Mouse (Mus musculus) hindbrain, embryonic 13.5 days (tissue): Measurements from ENCODE around the gene Unc13c. TPM values are rescaled to one million over a fixed set of nuclear protein-coding genes. Genes with fewer than 3 reads are reported as not detected.

Source experiments
- ATAC-seq: fragments of 200-750 bp; cut with Nextera tagmentation; 2 replicates; pipeline ENCODE4 v1.8.0; 2017; ENCODE audit warnings: moderate TSS enrichment; ENCODE audit not compliant: low FRiP score
- H3K27ac ChIP-seq: fragments of 300-500 bp; sonication (generic); 2 replicates; pipeline ENCODE4 v1.5.1; 2015; ENCODE audit warnings: inconsistent platforms, mild to moderate bottlenecking, moderate library complexity
- H3K27me3 ChIP-seq: fragments of 300-500 bp; sonication (generic); 2 replicates; pipeline ENCODE4 v1.6.1; 2015; ENCODE audit warnings: mild to moderate bottlenecking, inconsistent platforms
- H3K36me3 ChIP-seq: fragments of 300-500 bp; sonication (generic); 2 replicates; pipeline ENCODE4 v1.6.1; 2015; ENCODE audit warnings: mild to moderate bottlenecking, inconsistent platforms
- H3K4me1 ChIP-seq: fragments of 300-500 bp; sonication (generic); replicated peaks from 2 replicates; pipeline ENCODE4 v1.6.1; 2015; ENCODE audit warnings: inconsistent platforms
- H3K4me2 ChIP-seq: fragments of 300-500 bp; sonication (generic); 2 replicates; pipeline ENCODE4 v1.6.1; 2015; ENCODE audit warnings: inconsistent platforms, mild to moderate bottlenecking, moderate library complexity
- H3K4me3 ChIP-seq: fragments of 300-500 bp; sonication (generic); 2 replicates; pipeline ENCODE4 v1.5.1; 2015; ENCODE audit warnings: mild to moderate bottlenecking, inconsistent platforms
- H3K9ac ChIP-seq: fragments of 300-500 bp; sonication (generic); 2 replicates; pipeline ENCODE4 v1.6.1; 2015; ENCODE audit warnings: mild to moderate bottlenecking, inconsistent platforms
- H3K9me3 ChIP-seq: fragments of 300-500 bp; sonication (generic); 2 replicates; pipeline ENCODE4 v1.6.1; 2016; ENCODE audit warnings: inconsistent platforms
- WGBS: fragments of 180-500 bp; shearing (Covaris S2); methylation state at CpG from one replicate; pipeline ENCODE4 v1.1.7; 2015; 5-methylcytosine and 5-hydroxymethylcytosine counted together
- polyA plus RNA-seq: library from polyadenylated mRNA; unstranded; fragments of >200 nt; fragmentation: Nextera tagmentation; extraction: Ambion mirVana; gene quantifications from 2 replicates; pipeline ENCODE4 v1.2.1, GENCODE M21; 2015

Gene Unc13c
- polyA plus RNA-seq, 1 experiment from 2014 or later: 3.1 TPM

DNA sequence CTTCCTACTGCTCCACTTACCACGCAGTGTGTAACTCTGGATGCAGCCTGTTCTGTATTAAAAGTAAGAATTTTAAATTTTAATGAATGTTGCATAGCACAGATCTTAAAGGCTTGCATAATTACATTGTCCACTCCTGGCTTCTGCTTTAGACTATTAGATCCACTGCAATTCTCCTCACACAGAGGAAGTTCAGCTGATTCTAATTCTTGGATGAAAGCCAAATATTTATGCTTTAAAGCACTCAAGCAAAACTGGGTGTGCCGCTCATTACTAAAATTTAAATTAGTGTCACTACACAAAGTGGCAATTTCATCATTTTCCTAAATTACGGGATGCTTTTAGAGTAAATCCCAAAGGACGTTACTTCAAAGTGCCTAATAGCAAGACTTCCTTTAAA is 17.2 kb downstream of the Unc13c start:
- WGBS: 75% methylated on average over 4 of the region's 4 CpGs
- H3K9me3 ChIP-seq: no peaks in the 10 kb centered on the region
- H3K4me2 ChIP-seq: no peak overlapping the region
- no peak overlapping the region for H3K27ac ChIP-seq
- H3K4me3 ChIP-seq: no peak overlapping the region
- no peaks in the 10 kb centered on the region for H3K4me1 ChIP-seq
- H3K27me3 ChIP-seq: no peaks in the 10 kb centered on the region
- no peak overlapping the region for H3K9ac ChIP-seq
- H3K36me3 ChIP-seq: no peaks in the 10 kb centered on the region
- no peak for ATAC-seq

DNA sequence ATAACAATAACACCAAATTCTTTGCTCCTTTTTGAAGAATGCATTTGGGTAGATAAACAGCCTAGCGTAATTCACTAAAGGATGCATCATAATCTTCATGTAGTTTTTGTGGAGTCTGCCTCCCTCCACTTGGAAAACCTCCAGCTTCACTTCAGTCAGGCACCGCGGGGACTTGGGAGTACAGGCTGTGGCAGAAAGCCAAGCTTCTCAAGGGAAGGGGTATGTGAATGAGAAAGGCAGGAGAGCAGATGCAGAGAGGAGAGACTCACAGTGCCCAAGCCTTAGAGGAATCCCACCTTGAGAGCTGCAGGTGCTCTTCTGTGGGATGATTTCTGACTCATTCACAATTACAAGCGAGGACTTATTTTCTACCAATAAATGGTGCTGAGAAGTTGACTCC is 33.9 kb downstream of the Unc13c start:
- Histone ChIP-seq H3K9me3 (no peaks in the 10 kb centered on the region), H3K9ac (no peak overlapping the region), H3K4me3 (no peak overlapping the region), H3K27me3 (no peaks in the 10 kb centered on the region), H3K4me2 (no peak overlapping the region), H3K4me1 (no peaks in the 10 kb centered on the region), H3K27ac (no peak overlapping the region), H3K36me3 (peaks cover 21% of the 10 kb centered on the region)
- no peak for ATAC-seq
- WGBS: 67% methylated on average over 4 of the region's 4 CpGs

DNA sequence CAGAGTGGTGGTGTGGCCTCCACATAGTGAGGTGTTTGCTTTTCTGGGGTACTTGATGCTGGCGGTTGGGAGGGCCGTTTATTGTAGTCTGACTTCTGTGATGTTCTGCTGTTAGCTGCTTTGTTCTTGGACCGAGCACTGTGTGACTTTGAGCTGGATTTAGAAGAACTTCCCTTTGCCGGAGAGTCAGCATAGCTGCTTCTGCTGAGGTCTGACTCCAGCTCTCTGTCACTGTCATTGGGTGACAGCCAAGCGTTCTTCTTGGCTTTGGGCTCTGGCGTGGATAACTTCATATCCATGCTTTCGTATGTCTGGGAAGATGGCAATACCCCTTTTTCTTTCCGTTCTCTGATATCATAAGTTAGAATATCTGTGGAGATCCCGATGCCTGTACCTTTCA is 36.8 kb downstream of the Unc13c start:
- Histone ChIP-seq H3K4me3 (no peak overlapping the region), H3K4me1 (no peaks in the 10 kb centered on the region), H3K9me3 (no peaks in the 10 kb centered on the region), H3K4me2 (no peak overlapping the region), H3K9ac (no peak overlapping the region), H3K27me3 (no peaks in the 10 kb centered on the region), H3K27ac (no peak overlapping the region), H3K36me3 (peaks cover 21% of the 10 kb centered on the region)
- ATAC-seq: no peak
- WGBS: 94% methylated on average over 9 of the region's 9 CpGs

DNA sequence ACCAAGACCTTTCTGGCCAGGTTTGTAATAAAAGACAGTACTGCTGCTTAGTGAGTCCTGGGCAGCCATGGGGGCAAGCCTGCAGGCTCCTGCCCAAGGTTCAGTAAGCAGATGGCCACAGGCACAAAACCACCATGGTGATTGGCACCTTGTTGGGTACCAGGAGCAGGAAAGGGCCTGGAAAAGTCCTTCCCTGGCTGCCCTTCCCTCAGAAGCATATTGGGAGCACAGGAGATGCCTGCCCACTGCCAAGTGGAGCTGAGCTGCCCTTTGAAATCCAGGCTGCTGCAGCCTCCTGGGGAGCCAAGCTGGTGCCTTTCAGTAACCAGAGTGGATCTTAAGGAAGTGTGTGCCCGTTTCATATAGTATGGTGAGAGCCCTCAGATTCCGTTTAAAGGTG is 41.5 kb downstream of the Unc13c start:
- Histone ChIP-seq H3K4me2 (no peak overlapping the region), H3K36me3 (peaks cover 12% of the 10 kb centered on the region; the same call in 1 of the 2 replicates), H3K9ac (no peak overlapping the region), H3K27ac (no peak overlapping the region), H3K27me3 (no peaks in the 10 kb centered on the region), H3K4me1 (no peaks in the 10 kb centered on the region), H3K9me3 (no peaks in the 10 kb centered on the region), H3K4me3 (no peak overlapping the region)
- 72% methylated on average over 2 of the region's 2 CpGs for WGBS
- no peak for ATAC-seq

DNA sequence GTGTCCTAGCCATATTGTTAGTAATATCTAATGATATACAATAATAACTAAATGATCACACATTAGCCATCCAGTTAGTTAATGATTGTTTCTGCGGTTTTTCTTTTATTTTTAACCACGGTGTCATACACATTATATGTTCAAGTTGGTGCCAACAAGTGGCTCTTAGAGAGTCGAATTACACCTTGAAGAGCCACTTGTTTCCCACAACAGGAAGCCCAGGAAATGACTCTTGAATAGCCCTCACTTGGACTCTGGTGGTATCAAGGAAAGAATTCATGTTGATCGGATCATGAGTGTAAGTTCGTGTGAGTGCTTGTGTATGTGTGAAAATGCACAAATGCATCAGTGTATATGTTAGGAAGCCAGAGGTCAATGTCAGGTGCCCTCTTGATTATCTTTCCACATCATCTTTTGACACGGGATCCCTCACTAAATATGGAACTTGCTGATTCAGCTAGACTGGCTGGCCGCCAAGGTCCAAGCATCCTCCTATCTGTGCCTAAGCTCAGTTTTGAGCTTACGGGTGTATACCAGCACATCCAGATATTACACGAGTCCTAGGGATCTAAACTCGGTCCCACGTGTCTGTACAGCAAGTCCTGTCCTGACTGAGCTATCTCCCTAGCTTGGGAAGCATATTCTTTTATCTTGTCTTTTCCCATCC is 46.2 kb downstream of the Unc13c start:
- H3K27ac ChIP-seq: no peak overlapping the region
- WGBS: 88% methylated on average over 11 of the region's 11 CpGs
- no peaks in the 10 kb centered on the region for H3K27me3 ChIP-seq
- H3K4me3 ChIP-seq: no peak overlapping the region
- H3K9me3 ChIP-seq: no peaks in the 10 kb centered on the region
- no peaks in the 10 kb centered on the region for H3K4me1 ChIP-seq
- H3K9ac ChIP-seq: no peak overlapping the region
- no peaks in the 10 kb centered on the region for H3K36me3 ChIP-seq
- H3K4me2 ChIP-seq: no peak overlapping the region
- ATAC-seq: no peak

DNA sequence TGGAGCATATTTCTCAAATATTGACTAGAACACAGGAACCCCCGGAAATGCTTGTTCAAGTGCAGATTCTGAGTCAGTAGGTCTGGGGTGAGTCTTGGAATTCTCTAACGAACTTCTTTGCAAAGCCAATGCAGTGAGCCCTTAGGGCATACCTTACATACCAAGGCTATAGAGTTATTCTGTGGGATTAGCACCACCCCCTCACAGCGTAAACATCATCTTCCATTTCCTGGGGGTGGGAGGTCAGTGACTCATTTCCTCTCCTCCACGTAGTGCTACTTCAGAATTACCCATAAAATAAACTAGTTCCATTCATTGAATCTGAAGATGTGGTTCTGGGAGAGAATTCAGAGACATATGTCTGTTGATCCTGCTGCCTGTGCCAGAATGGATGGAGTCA is 62.8 kb downstream of the Unc13c start:
- H3K27me3 ChIP-seq: no peaks in the 10 kb centered on the region

DNA sequence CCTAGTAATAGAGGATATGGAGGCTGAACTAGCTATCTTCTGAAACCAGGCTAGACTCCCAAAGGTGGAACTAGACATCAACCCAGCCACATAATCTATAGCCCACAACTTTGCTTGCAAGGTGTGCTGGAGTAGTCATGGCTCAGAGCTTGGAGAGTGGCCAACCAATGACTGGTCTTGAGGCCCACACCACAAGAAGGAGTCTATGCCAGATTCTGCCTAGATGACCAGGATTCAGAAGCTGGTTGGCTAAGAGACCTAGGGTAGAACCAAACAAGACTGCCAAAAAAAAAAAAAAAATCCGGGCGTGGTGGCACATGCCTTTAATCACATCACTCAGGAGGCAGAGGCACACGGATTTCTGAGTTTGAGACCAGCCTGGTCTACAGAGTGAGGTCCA is 70.2 kb downstream of the Unc13c start:
- ATAC-seq: no peak
- Histone ChIP-seq H3K27me3 (no peaks in the 10 kb centered on the region), H3K4me2 (no peak overlapping the region), H3K9ac (no peak overlapping the region), H3K36me3 (no peaks in the 10 kb centered on the region), H3K4me3 (no peak overlapping the region), H3K9me3 (no peaks in the 10 kb centered on the region; the same call in 1 of the 2 replicates), H3K4me1 (no peaks in the 10 kb centered on the region), H3K27ac (no peak overlapping the region)
- WGBS: 69% methylated on average over 3 of the region's 3 CpGs

More for the DNA sequence above, 62.8 kb downstream of the Unc13c start:
- Histone ChIP-seq H3K4me1 (no peaks in the 10 kb centered on the region), H3K9me3 (no peaks in the 10 kb centered on the region), H3K27ac (no peak overlapping the region), H3K4me2 (no peak overlapping the region), H3K4me3 (no peak overlapping the region), H3K36me3 (no peaks in the 10 kb centered on the region), H3K9ac (no peak overlapping the region)
- 80% methylated on average over 4 of the region's 4 CpGs for WGBS
- no peak for ATAC-seq

GRCm38 (mm10) chr9:73896210-73896609 is 72.6 kb downstream of the Unc13c start:
- Histone ChIP-seq H3K4me1 (no peaks in the 10 kb centered on the region), H3K4me3 (no peak overlapping the region), H3K27ac (no peak overlapping the region), H3K9ac (no peak overlapping the region), H3K36me3 (no peaks in the 10 kb centered on the region), H3K4me2 (no peak overlapping the region), H3K9me3 (no peaks in the 10 kb centered on the region; the same call in 1 of the 2 replicates), H3K27me3 (no peaks in the 10 kb centered on the region)
- ATAC-seq: 0 out of 2 replicates have a peak, but pooled peaks have one; percentile 24
- WGBS: 79% methylated on average over 3 of the region's 3 CpGs

- no peak overlapping the region for H3K27ac ChIP-seq
- ATAC-seq: no peak
- WGBS: 60% methylated on average over 1 of the region's 1 CpGs
Observed at GRCm38 (mm10) chr9:73883587-73883986, 85.2 kb downstream of the Unc13c start.

DNA sequence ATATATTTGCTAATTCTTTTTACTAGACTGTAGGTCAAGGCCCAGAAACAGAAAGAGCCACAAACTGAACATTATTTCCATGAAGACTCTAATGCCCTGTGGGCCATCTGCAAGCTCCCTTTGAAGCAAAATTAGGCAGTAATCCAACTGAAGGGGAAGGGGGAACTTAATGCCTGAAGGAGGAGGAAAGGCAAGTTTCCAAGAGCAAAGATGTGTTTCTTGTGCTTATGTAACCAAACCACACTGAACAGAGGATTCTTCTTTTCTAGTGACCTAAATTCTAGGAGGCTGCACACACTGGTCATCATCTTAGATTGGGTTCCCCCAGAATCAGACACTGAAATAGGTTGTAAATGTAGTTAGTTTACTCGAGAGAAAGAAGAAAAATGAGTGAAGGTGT is 85.6 kb downstream of the Unc13c start:
- peaks cover 14% of the 10 kb centered on the region; the same call in 1 of the 2 replicates for H3K4me1 ChIP-seq
- no peak overlapping the region for H3K4me2 ChIP-seq
- no peak overlapping the region for H3K4me3 ChIP-seq
- H3K27me3 ChIP-seq: no peaks in the 10 kb centered on the region
- no peak for ATAC-seq
- peak overlapping the region; percentile 30; the same call in 1 of the 2 replicates for H3K27ac ChIP-seq
- 76% methylated on average over 1 of the region's 1 CpGs for WGBS
- H3K9me3 ChIP-seq: no peaks in the 10 kb centered on the region; the same call in 1 of the 2 replicates
- no peak overlapping the region for H3K9ac ChIP-seq
- no peaks in the 10 kb centered on the region for H3K36me3 ChIP-seq

More at GRCm38 (mm10) chr9:73883587-73883986, 85.2 kb downstream of the Unc13c start:
- Histone ChIP-seq H3K9me3 (no peaks in the 10 kb centered on the region; the same call in 1 of the 2 replicates), H3K9ac (no peak overlapping the region), H3K36me3 (no peaks in the 10 kb centered on the region), H3K4me2 (no peak overlapping the region), H3K4me3 (no peak overlapping the region), H3K4me1 (peaks cover 14% of the 10 kb centered on the region; the same call in 1 of the 2 replicates), H3K27me3 (no peaks in the 10 kb centered on the region)

GRCm38 (mm10) chr9:73882393-73882919 is 86.3 kb downstream of the Unc13c start:
- H3K4me2 ChIP-seq: no peak overlapping the region
- no peaks in the 10 kb centered on the region for H3K27me3 ChIP-seq
- H3K9ac ChIP-seq: no peak overlapping the region
- peak overlapping the region; percentile 40 for H3K27ac ChIP-seq
- H3K36me3 ChIP-seq: no peaks in the 10 kb centered on the region
- H3K4me1 ChIP-seq: peaks cover 14% of the 10 kb centered on the region; the same call in 1 of the 2 replicates
- ATAC-seq: 0 out of 2 replicates have a peak, but pooled peaks have one; percentile 49
- H3K4me3 ChIP-seq: no peak overlapping the region
- no peaks in the 10 kb centered on the region; the same call in 1 of the 2 replicates for H3K9me3 ChIP-seq
- WGBS: 80% methylated on average over 5 of the region's 5 CpGs

- Histone ChIP-seq H3K4me2 (no peak overlapping the region), H3K27me3 (no peaks in the 10 kb centered on the region), H3K4me1 (peaks cover 6% of the 10 kb centered on the region; the same call in 1 of the 2 replicates), H3K9ac (no peak overlapping the region), H3K27ac (peak overlapping the region; percentile 56), H3K4me3 (no peak overlapping the region), H3K36me3 (no peaks in the 10 kb centered on the region), H3K9me3 (no peaks in the 10 kb centered on the region)
- 75% methylated on average over 2 of the region's 2 CpGs for WGBS
- no peak; the same call in 1 of the 2 replicates for ATAC-seq
Observed at GRCm38 (mm10) chr9:73867410-73868067, 101.2 kb downstream of the Unc13c start.
